Mouse (Mus musculus) right cerebral cortex, postnatal 4 days (tissue): ENCODE data around the gene Ap1m1.

Experiments
- DNase-seq: peaks from one replicate; pipeline ENCODE4 v3.0.0-alpha.2; 2022

Ap1m1 gene

GRCm38 (mm10) chr8:72260585-72260984 is 20.8 kb downstream of the Ap1m1 start:
- no peak for DNase-seq

GRCm38 (mm10) chr8:72261019-72261418 is 21.2 kb downstream of the Ap1m1 start:
- DNase-seq = no peak

GRCm38 (mm10) chr8:72261431-72261830 is 21.6 kb downstream of the Ap1m1 start:
- DNase-seq = no peak

- no peak for DNase-seq
Measured at GRCm38 (mm10) chr8:72261872-72262271, 22.1 kb downstream of the Ap1m1 start.

GRCm38 (mm10) chr8:72262756-72263155 is 22.9 kb downstream of the Ap1m1 start:
- no peak for DNase-seq

- DNase-seq = no peak
Measured at GRCm38 (mm10) chr8:72263451-72263850, 23.6 kb downstream of the Ap1m1 start.

GRCm38 (mm10) chr8:72265342-72265741 is 25.5 kb downstream of the Ap1m1 start:
- DNase-seq = no peak

- no peak for DNase-seq
Measured at GRCm38 (mm10) chr8:72266671-72267070, 26.9 kb downstream of the Ap1m1 start.

- DNase-seq = no peak
Measured at GRCm38 (mm10) chr8:72267106-72267505, 27.3 kb downstream of the Ap1m1 start.

- no peak for DNase-seq
Measured at GRCm38 (mm10) chr8:72268356-72268755, 28.5 kb downstream of the Ap1m1 start.

GRCm38 (mm10) chr8:72270606-72271005 is 30.8 kb downstream of the Ap1m1 start:
- DNase-seq = no peak

GRCm38 (mm10) chr8:72271051-72271660 is 31.3 kb downstream of the Ap1m1 start:
- DNase-seq = no peak

- DNase-seq = no peak
Measured at GRCm38 (mm10) chr8:72271691-72272090, 31.9 kb downstream of the Ap1m1 start.

- peak; percentile 59 for DNase-seq
Measured at GRCm38 (mm10) chr8:72272361-72272760, 32.5 kb downstream of the Ap1m1 start.

GRCm38 (mm10) chr8:72273111-72273770 is 33.4 kb downstream of the Ap1m1 start:
- no peak for DNase-seq

- no peak for DNase-seq
Measured at GRCm38 (mm10) chr8:72273807-72274206, 34.0 kb downstream of the Ap1m1 start.

- DNase-seq = no peak
Measured at GRCm38 (mm10) chr8:72277244-72277643, 37.4 kb downstream of the Ap1m1 start.

- DNase-seq = no peak
Measured at GRCm38 (mm10) chr8:72279151-72279550, 39.3 kb downstream of the Ap1m1 start.

GRCm38 (mm10) chr8:72281634-72282033 is 41.8 kb downstream of the Ap1m1 start:
- DNase-seq = peak; percentile 22

- DNase-seq = no peak
Measured at GRCm38 (mm10) chr8:72285285-72285684, 45.5 kb downstream of the Ap1m1 start.

GRCm38 (mm10) chr8:72289051-72289450 is 49.2 kb downstream of the Ap1m1 start:
- DNase-seq = no peak

GRCm38 (mm10) chr8:72291104-72291503 is 51.3 kb downstream of the Ap1m1 start:
- DNase-seq = no peak

GRCm38 (mm10) chr8:72293309-72293708 is 53.5 kb downstream of the Ap1m1 start:
- DNase-seq = no peak

GRCm38 (mm10) chr8:72295125-72295524 is 55.3 kb downstream of the Ap1m1 start:
- DNase-seq = no peak

- peak; percentile 52 for DNase-seq
Measured at GRCm38 (mm10) chr8:72295679-72296078, 55.9 kb downstream of the Ap1m1 start.
